Mouse (Mus musculus): ENCODE measurements around the gene Rabgap1l. TPM values are rescaled to one million over a fixed set of nuclear protein-coding genes. Genes with fewer than 3 reads are reported as not detected.
A peak's percentile ranks its signal among the peaks of the same experiment; 100 is the strongest.

Gene Rabgap1l
- total and polyA plus RNA-seq, 3 experiments = 19.0 to 68.4 (median 67.6) TPM

GRCm38 (mm10) chr1:160792156-160792685, 790 bp downstream of the Rabgap1l start:
- Histone ChIP-seq H3K79me2 (replicated peaks; ENCODE audit: control insufficient read depth, insufficient read depth, low read length) (no peaks in the 10 kb centered on the region), H3K27me3 (ENCODE audit: control insufficient read depth, insufficient read depth, low read length) (no peaks in the 10 kb centered on the region), H3K4me3 (peak overlapping the region; percentile 89), H3K36me3 (ENCODE audit: control insufficient read depth, insufficient read depth, low read length) (peaks cover 2% of the 10 kb centered on the region; the same call in 1 of the 2 replicates), H3K4me1 (ENCODE audit: control insufficient read depth, insufficient read depth, low read length) (peaks cover 3% of the 10 kb centered on the region; the same call in 1 of the 2 replicates), H3K27ac (peak overlapping the region; percentile 85), H3K9ac (ENCODE audit: low read depth, low read length) (peak overlapping the region; percentile 94)
- intact Hi-C loops (cut with DNase I) = loop anchor here (2.0 to 5.0 kb wide), 4 partner anchors 35 to 240 kb away; partner anchors contain the start of genes Rc3h1 and Zbtb37
- DNase-seq = no peak
- WGBS = 1% methylated on average over 48 of the region's 51 CpGs
- no peak for TF ChIP-seq CTCF (IDR thresholded peaks at IDR 0.05)
- no peak for TF ChIP-seq EP300 (IDR thresholded peaks at IDR 0.05; ENCODE audit: insufficient read depth, low read depth, low read length)
- no peak for TF ChIP-seq POLR2A (IDR thresholded peaks at IDR 0.05; ENCODE audit: insufficient read depth, low read depth, low read length)

GRCm38 (mm10) chr1:160791381-160792155, 1.4 kb downstream of the Rabgap1l start:
- peaks cover 2% of the 10 kb centered on the region; the same call in 1 of the 2 replicates for H3K36me3 ChIP-seq (ENCODE audit: control insufficient read depth, insufficient read depth, low read length)
- 6% methylated on average over 20 of the region's 20 CpGs for WGBS
- H3K4me3 ChIP-seq = peak overlapping the region; percentile 89
- H3K79me2 ChIP-seq (replicated peaks; ENCODE audit: control insufficient read depth, insufficient read depth, low read length) = no peaks in the 10 kb centered on the region
- no peaks in the 10 kb centered on the region for H3K27me3 ChIP-seq (ENCODE audit: control insufficient read depth, insufficient read depth, low read length)
- intact Hi-C loops (cut with DNase I) = loop anchor here (2.0 to 5.0 kb wide), 4 partner anchors 34 to 241 kb away; partner anchors contain the start of genes Rc3h1 and Zbtb37
- H3K9ac ChIP-seq (ENCODE audit: low read depth, low read length) = peak overlapping the region; percentile 94
- no peak for TF ChIP-seq CTCF (IDR thresholded peaks at IDR 0.05)
- TF ChIP-seq POLR2A (IDR thresholded peaks at IDR 0.05; ENCODE audit: insufficient read depth, low read depth, low read length) = no peak
- TF ChIP-seq EP300 (IDR thresholded peaks at IDR 0.05; ENCODE audit: insufficient read depth, low read depth, low read length) = no peak
- H3K4me1 ChIP-seq (ENCODE audit: control insufficient read depth, insufficient read depth, low read length) = peaks cover 3% of the 10 kb centered on the region; the same call in 1 of the 2 replicates
- peak; percentile 59 to 65 for DNase-seq
- peak overlapping the region; percentile 85 for H3K27ac ChIP-seq

DNA sequence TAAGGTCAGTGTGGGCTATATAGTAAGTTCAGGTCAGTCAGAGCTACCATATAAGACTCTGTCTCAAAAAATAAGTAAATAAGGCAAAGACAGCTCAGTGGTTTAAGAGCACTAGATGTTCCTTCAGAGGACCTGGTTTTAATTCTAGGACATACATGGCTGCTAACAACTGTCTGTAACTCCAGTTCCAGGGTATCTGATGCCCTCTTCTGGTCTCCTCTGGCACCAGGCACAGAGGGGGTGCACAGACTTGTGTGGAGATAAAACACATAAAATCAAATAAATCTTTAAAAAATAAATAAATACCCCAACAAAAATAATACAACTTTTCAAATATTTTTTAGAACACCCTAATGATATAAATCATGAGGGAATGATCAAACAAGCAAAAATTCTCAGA, 2.4 kb downstream of the Rabgap1l start:
- Histone ChIP-seq H3K4me3 (no peak overlapping the region), H3K27me3 (ENCODE audit: control insufficient read depth, insufficient read depth, low read length) (no peaks in the 10 kb centered on the region), H3K27ac (no peak overlapping the region), H3K36me3 (ENCODE audit: control insufficient read depth, insufficient read depth, low read length) (peaks cover 7% of the 10 kb centered on the region; the same call in 1 of the 2 replicates), H3K79me2 (replicated peaks; ENCODE audit: control insufficient read depth, insufficient read depth, low read length) (peaks cover 3% of the 10 kb centered on the region), H3K9ac (ENCODE audit: low read depth, low read length) (no peak overlapping the region), H3K4me1 (ENCODE audit: control insufficient read depth, insufficient read depth, low read length) (peaks cover 3% of the 10 kb centered on the region; the same call in 1 of the 2 replicates)
- TF ChIP-seq CTCF (IDR thresholded peaks at IDR 0.05) (peak; percentile 14; the same call in 1 of the 2 replicates), POLR2A (IDR thresholded peaks at IDR 0.05; ENCODE audit: insufficient read depth, low read depth, low read length) (no peak), EP300 (IDR thresholded peaks at IDR 0.05; ENCODE audit: insufficient read depth, low read depth, low read length) (no peak)
- intact Hi-C loops (cut with DNase I) = loop anchor here (5.0 kb wide), 3 partner anchors 33 to 242 kb away; partner anchors contain the start of gene Zbtb37
- no peak for DNase-seq

- DNase-seq = no peak
- no peak overlapping the region for H3K9ac ChIP-seq (ENCODE audit: low read depth, low read length)
- TF ChIP-seq EP300 (IDR thresholded peaks at IDR 0.05; ENCODE audit: insufficient read depth, low read depth, low read length) (no peak), CTCF (IDR thresholded peaks at IDR 0.05) (peak; percentile 30; the same call in 1 of the 2 replicates), POLR2A (IDR thresholded peaks at IDR 0.05; ENCODE audit: insufficient read depth, low read depth, low read length) (no peak)
- H3K4me1 ChIP-seq (ENCODE audit: control insufficient read depth, insufficient read depth, low read length) = peaks cover 3% of the 10 kb centered on the region; the same call in 1 of the 2 replicates
- intact Hi-C loops (cut with DNase I) = loop anchor here (5.0 kb wide), 3 partner anchors 33 to 242 kb away; partner anchors contain the start of gene Zbtb37
- H3K79me2 ChIP-seq (replicated peaks; ENCODE audit: control insufficient read depth, insufficient read depth, low read length) = peaks cover 3% of the 10 kb centered on the region
- H3K27ac ChIP-seq = no peak overlapping the region
- 92% methylated on average over 3 of the region's 3 CpGs for WGBS
- no peaks in the 10 kb centered on the region for H3K27me3 ChIP-seq (ENCODE audit: control insufficient read depth, insufficient read depth, low read length)
- peaks cover 7% of the 10 kb centered on the region; the same call in 1 of the 2 replicates for H3K36me3 ChIP-seq (ENCODE audit: control insufficient read depth, insufficient read depth, low read length)
- no peak overlapping the region for H3K4me3 ChIP-seq
Measured at GRCm38 (mm10) chr1:160789876-160790275, 3.1 kb downstream of the Rabgap1l start.

DNA sequence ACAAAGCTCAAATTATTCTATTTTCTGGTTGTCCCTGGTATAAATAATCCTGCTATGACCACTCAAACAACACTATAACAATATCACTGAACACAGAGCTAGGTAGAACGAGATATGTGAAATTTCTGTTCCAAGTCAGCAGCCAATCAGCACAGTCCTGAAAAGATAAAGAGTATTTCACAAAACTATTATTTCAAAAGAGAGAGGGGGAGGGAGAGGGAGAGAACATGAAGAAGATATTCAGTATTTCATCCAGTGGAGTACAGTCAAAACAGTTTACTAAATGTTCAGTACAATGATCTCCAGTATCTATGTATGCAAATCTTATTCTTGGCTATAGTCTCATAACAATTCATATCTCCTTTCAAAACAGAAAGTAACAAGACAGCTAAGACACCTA, 5.1 kb downstream of the Rabgap1l start:
- Histone ChIP-seq H3K4me3 (no peak overlapping the region), H3K9ac (ENCODE audit: low read depth, low read length) (no peak overlapping the region), H3K4me1 (ENCODE audit: control insufficient read depth, insufficient read depth, low read length) (peaks cover 3% of the 10 kb centered on the region; the same call in 1 of the 2 replicates), H3K27me3 (ENCODE audit: control insufficient read depth, insufficient read depth, low read length) (no peaks in the 10 kb centered on the region), H3K27ac (no peak overlapping the region), H3K36me3 (ENCODE audit: control insufficient read depth, insufficient read depth, low read length) (peaks cover 7% of the 10 kb centered on the region; the same call in 1 of the 2 replicates), H3K79me2 (replicated peaks; ENCODE audit: control insufficient read depth, insufficient read depth, low read length) (peaks cover 3% of the 10 kb centered on the region)
- 34% methylated on average over 1 of the region's 1 CpGs for WGBS
- TF ChIP-seq CTCF (IDR thresholded peaks at IDR 0.05) (no peak), EP300 (IDR thresholded peaks at IDR 0.05; ENCODE audit: insufficient read depth, low read depth, low read length) (no peak), POLR2A (IDR thresholded peaks at IDR 0.05; ENCODE audit: insufficient read depth, low read depth, low read length) (no peak)
- intact Hi-C loops (cut with DNase I) = no loop called here
- DNase-seq = no peak
